Mouse (Mus musculus) spleen, adult 18-20 months (tissue): Measurements from ENCODE around the gene Rabl3.

Source experiments
- DNase-seq, 2 experiments: peaks; one replicate each; pipeline ENCODE4 v3.0.0; 2022; ENCODE audit warnings: mixed read lengths in 2 of 2

Rabl3 gene

GRCm38 (mm10) chr16:37598463-37598862 lies 58.8 kb downstream of the Rabl3 start:
- no peak for DNase-seq

GRCm38 (mm10) chr16:37599326-37599725 lies 59.6 kb downstream of the Rabl3 start:
- no peak for DNase-seq

- DNase-seq: no peak
These were observed 63.7 kb downstream of the Rabl3 start for GRCm38 (mm10) chr16:37603431-37603830.

- no peak for DNase-seq
These were observed 64.6 kb downstream of the Rabl3 start for GRCm38 (mm10) chr16:37604243-37604642.

- DNase-seq: no peak
These were observed 70.6 kb downstream of the Rabl3 start for GRCm38 (mm10) chr16:37610333-37610732.

GRCm38 (mm10) chr16:37611072-37611471 lies 71.4 kb downstream of the Rabl3 start:
- no peak for DNase-seq

- no peak for DNase-seq
These were observed 72.3 kb downstream of the Rabl3 start for GRCm38 (mm10) chr16:37612013-37612412.

GRCm38 (mm10) chr16:37614540-37614939 lies 74.9 kb downstream of the Rabl3 start:
- DNase-seq: no peak

GRCm38 (mm10) chr16:37615429-37615828 lies 75.7 kb downstream of the Rabl3 start:
- DNase-seq: no peak

GRCm38 (mm10) chr16:37616104-37616503 lies 76.4 kb downstream of the Rabl3 start:
- DNase-seq: no peak

GRCm38 (mm10) chr16:37617695-37618094 lies 78.0 kb downstream of the Rabl3 start:
- no peak for DNase-seq
